Mouse (Mus musculus) NIH3T3 (cell line): ENCODE data around the gene Aldh3b2.

ENCODE experiments used
- DNase-seq: peaks from one replicate; pipeline ENCODE4 v3.0.0-alpha.2; 2012; ENCODE audit warnings: low read depth

Gene Aldh3b2

GRCm38 (mm10) chr19:3972229-3972628, at the start of gene Aldh3b2:
TSS of gene Aldh3b2 (plus strand) at chr19:3972328.
- DNase-seq: no peak

- DNase-seq: no peak
Observed at GRCm38 (mm10) chr19:3922661-3923371, 49.3 kb upstream of the Aldh3b2 start.

DNA sequence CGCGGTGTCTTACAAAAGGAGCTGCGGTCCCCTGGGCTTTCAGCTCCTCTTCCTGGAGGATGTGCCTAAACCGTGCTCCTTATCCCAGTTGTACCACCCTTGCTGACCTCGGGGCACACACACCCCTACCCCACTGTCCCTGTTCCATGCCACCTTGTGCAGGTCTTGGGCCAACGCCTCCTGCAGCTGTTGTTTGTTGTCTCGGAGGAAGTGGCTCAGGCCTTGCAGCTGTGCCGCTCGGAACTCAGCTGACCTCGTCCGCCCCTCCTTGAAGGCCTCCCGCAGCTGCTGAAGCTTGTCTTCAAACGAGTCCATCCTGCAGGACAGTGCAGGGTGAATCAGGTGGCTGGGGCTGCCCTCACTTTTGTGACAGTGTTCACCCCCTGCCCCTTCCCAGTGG, 48.5 kb upstream of the Aldh3b2 start:
- no peak for DNase-seq

GRCm38 (mm10) chr19:3924190-3924589, 47.9 kb upstream of the Aldh3b2 start:
- no peak for DNase-seq

- DNase-seq: no peak
Observed at GRCm38 (mm10) chr19:3924868-3925267, 47.3 kb upstream of the Aldh3b2 start.

GRCm38 (mm10) chr19:3925859-3926258, 46.3 kb upstream of the Aldh3b2 start:
- DNase-seq: no peak

- DNase-seq: peak; percentile 82
Observed at GRCm38 (mm10) chr19:3926279-3926678, 45.8 kb upstream of the Aldh3b2 start.

- no peak for DNase-seq
Observed at GRCm38 (mm10) chr19:3926685-3927084, 45.4 kb upstream of the Aldh3b2 start.

- no peak for DNase-seq
Observed at GRCm38 (mm10) chr19:3927989-3928388, 44.1 kb upstream of the Aldh3b2 start.

GRCm38 (mm10) chr19:3928779-3929178, 43.3 kb upstream of the Aldh3b2 start:
- no peak for DNase-seq

DNA sequence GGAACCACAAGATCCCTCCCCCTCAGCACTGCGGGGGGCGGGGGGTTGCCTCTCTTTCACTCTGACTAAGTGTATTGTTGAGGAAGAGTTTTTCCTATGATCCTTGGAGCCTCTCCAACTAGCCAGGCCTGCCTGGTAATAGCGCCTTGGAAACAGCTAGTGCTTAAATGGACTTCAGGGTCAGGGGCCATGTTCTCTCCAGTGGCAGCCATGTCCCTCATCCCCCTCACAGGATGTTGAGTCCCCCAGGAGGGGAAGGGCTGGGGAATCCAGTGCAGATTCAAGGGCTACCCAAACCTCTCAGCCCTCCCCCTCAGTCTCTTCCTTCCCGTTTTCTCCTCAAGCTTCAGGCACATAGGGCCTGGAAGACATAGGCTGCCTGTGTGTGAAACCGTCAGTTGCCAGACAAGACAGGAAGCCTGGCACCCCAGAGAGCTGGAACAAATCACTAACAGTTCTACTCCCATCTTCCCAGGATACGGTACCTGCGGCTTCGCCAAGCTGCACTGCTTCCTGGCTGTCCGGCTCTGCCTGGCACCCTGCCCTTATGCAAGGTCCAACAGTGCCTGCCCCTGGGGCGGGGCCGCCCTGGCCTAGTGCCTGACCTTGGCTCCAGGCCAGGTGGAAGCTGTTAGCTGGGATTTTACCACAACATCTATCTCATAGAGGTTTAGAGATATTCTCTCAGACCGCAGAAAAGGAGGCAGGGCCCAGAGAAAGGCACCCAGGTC, 42.8 kb upstream of the Aldh3b2 start, which contains the start of gene Aldh3b1:
Gene Aldh3b1 (minus strand): TSS at position 598 of the 731 bp plus-strand sequence.
- DNase-seq: peak; percentile 94

- no peak for DNase-seq
Observed at GRCm38 (mm10) chr19:3930262-3931057, 41.7 kb upstream of the Aldh3b2 start.

- DNase-seq: no peak
Observed at GRCm38 (mm10) chr19:3931716-3932115, 40.4 kb upstream of the Aldh3b2 start.

GRCm38 (mm10) chr19:3935032-3935895, 36.9 kb upstream of the Aldh3b2 start, which contains the start of gene Unc93b1:
TSS of gene Unc93b1 (plus strand) at chr19:3935186.
- no peak for DNase-seq

DNA sequence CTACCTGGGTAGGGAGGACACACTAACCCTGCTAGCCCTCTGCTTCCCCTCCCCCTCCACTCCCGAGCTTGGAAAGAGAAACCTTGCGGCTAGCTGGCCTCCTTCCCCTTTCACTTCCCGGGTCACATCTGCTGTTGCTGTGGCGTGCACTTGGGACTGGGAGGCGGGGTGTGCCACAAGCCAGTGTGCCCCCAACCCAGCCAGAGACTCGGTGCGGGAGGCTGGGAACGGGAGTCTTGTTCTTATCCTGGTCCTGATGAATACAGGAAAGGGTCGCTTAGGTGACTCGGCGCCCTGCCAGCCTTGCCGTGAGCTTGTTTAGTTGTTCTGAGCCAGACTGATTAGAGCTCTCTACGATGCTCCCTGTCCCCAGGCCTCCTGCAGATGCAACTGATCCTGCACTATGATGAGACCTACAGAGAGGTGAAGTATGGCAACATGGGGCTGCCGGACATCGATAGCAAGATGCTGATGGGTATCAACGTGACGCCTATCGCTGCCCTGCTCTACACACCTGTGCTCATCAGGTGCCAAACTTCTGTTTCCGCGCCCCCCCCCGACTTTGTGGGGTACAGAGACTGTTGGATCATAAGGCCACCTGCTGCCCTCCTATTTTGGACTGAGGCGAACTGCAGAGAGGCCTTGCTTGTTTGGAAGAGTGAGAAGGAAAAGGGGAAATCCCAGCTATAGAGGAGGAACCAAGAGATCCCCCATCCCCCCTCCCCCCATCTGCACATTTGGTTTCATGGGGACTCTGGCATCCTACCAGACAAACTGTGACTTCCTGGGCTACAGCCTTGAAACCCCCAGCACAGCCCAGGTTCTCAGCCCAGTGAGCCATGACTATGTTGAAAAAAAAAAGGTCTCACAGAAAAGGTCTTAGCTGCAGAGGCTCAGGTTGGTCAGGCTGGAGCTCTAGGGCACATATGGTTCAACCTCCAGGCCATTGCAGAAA, 36.0 kb upstream of the Aldh3b2 start:
- no peak for DNase-seq

GRCm38 (mm10) chr19:3942315-3942714, 29.8 kb upstream of the Aldh3b2 start:
- no peak for DNase-seq

DNA sequence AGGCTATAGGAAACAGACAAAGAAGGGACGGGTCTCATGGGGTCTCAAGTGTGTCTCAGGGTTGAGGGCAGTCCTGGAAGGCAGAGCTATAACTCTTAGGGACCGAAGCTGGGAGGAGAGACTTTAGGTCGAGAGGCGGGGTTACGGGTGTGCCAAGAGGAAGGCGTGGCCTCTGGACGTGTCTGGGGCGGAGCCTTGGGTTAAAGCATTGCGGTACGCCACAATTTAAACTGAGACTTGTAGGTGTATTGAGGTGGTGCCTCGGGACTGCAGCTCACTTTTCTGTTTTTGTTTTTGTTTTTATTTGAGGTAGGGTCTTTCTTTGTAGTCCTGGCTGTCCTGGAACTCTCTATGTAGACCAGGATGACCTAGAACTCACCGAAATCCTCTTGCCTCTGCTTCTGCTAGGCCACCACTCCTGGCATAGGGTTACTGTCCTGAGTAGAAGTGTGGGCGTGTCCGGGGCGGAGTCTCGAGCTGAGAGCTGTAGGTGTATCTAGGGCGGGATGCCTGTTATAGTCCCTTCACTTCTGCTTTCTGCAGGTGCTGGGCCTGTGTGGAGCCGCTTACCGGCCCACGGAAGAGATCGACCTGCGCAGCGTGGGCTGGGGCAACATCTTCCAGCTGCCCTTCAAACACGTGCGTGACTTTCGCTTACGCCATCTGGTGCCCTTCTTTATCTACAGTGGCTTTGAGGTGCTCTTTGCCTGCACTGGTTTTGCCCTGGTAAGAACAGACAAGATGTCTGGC, 29.0 kb upstream of the Aldh3b2 start:
- DNase-seq: no peak

- DNase-seq: peak; percentile 36
Observed at GRCm38 (mm10) chr19:3945872-3946564, 26.1 kb upstream of the Aldh3b2 start.

GRCm38 (mm10) chr19:3946715-3947114, 25.4 kb upstream of the Aldh3b2 start:
- peak; percentile 83 for DNase-seq
